Mouse (Mus musculus) B cell, adult 2 months (primary cell): ENCODE measurements around the gene Prkcb.

Experiments used
- DNase-seq, 2 experiments: peaks; one replicate each; pipeline ENCODE4 v3.0.0; 2022

The Prkcb gene

GRCm38 (mm10) chr7:122372349-122372748, 83.8 kb downstream of the Prkcb start:
- DNase-seq, result no peak

GRCm38 (mm10) chr7:122376845-122377244, 88.3 kb downstream of the Prkcb start:
- DNase-seq, result no peak

GRCm38 (mm10) chr7:122377967-122378366, 89.4 kb downstream of the Prkcb start:
- DNase-seq, result no peak

- no peak for DNase-seq
Observed at GRCm38 (mm10) chr7:122378473-122378872, 89.9 kb downstream of the Prkcb start.

GRCm38 (mm10) chr7:122379292-122379691, 90.7 kb downstream of the Prkcb start:
- DNase-seq, result no peak

GRCm38 (mm10) chr7:122380336-122381130, 92.0 kb downstream of the Prkcb start:
- DNase-seq, result no peak

GRCm38 (mm10) chr7:122381560-122381959, 93.0 kb downstream of the Prkcb start:
- no peak for DNase-seq

GRCm38 (mm10) chr7:122383260-122383659, 94.7 kb downstream of the Prkcb start:
- no peak for DNase-seq

- DNase-seq, result no peak
Observed at GRCm38 (mm10) chr7:122384891-122385290, 96.3 kb downstream of the Prkcb start.

- DNase-seq, result no peak
Observed at GRCm38 (mm10) chr7:122386567-122386966, 98.0 kb downstream of the Prkcb start.

- DNase-seq, result peak; percentile 45 to 57
Observed at GRCm38 (mm10) chr7:122387896-122388295, 99.3 kb downstream of the Prkcb start.

GRCm38 (mm10) chr7:122388858-122389257, 100.3 kb downstream of the Prkcb start:
- DNase-seq, result no peak

GRCm38 (mm10) chr7:122389633-122390032, 101.1 kb downstream of the Prkcb start:
- peak in 1 of 2 experiments; percentile 32 for DNase-seq

GRCm38 (mm10) chr7:122390200-122390599, 101.6 kb downstream of the Prkcb start:
- DNase-seq, result peak; percentile 50 to 54

- no peak for DNase-seq
Observed at GRCm38 (mm10) chr7:122390683-122391082, 102.1 kb downstream of the Prkcb start.

GRCm38 (mm10) chr7:122391382-122391781, 102.8 kb downstream of the Prkcb start:
- DNase-seq, result peak; percentile 62 to 69

GRCm38 (mm10) chr7:122393964-122394363, 105.4 kb downstream of the Prkcb start:
- DNase-seq, result peak; percentile 51 to 56

GRCm38 (mm10) chr7:122395159-122395975, 106.8 kb downstream of the Prkcb start:
- DNase-seq, result peak; percentile 50 to 61

GRCm38 (mm10) chr7:122395976-122396315, 107.4 kb downstream of the Prkcb start:
- peak; percentile 41 to 48 for DNase-seq

GRCm38 (mm10) chr7:122397699-122398098, 109.1 kb downstream of the Prkcb start:
- DNase-seq, result no peak

- peak; percentile 69 to 70 for DNase-seq
Observed at GRCm38 (mm10) chr7:122402041-122402440, 113.5 kb downstream of the Prkcb start.

GRCm38 (mm10) chr7:122403343-122403742, 114.8 kb downstream of the Prkcb start:
- no peak for DNase-seq

GRCm38 (mm10) chr7:122404571-122405393, 116.2 kb downstream of the Prkcb start:
- DNase-seq, result peak; percentile 40
